Mouse (Mus musculus) lung, adult 2 months (tissue): ENCODE results near the gene Plce1.

Source experiments
- CTCF ChIP-seq: fragments of 200-500 bp; IDR thresholded peaks from 2 replicates; pipeline ENCODE4 v1.5.1; 2011; ENCODE audit warnings: mild to moderate bottlenecking, low read length, control low read depth; ENCODE audit not compliant: insufficient read depth
- POLR2A ChIP-seq: fragments of 200-500 bp; IDR thresholded peaks from 2 replicates; pipeline ENCODE4 v1.6.1; 2011; ENCODE audit warnings: low read depth, mild to moderate bottlenecking, control low read depth, low read length, borderline replicate concordance; ENCODE audit errors: extremely low read depth

DNA sequence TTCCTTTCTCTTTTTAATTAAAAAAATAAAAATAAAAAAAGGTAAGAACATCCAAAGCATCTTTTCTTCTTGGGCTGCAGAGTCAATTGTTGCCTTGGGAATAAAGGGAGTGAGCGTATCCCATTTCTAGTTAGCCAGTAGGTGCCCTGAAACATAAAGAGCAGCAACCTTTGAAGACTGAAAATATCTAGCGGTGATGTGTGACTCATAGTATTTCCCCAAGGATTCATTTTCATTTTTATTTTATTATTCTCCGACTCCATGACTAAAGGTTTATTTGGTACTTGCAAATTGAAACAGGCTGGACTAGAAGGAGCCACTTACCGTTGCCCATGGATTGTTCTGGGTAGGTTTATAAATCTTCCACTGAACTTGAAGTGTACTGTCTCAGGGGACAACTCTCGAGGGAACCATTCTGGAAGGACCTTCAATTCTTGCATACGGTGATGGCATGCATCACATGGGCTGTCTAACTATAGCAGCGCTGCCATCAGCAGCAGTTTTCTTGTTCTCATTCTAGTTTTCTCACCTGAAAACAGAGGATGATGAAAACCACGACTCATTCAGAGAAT lies 68.7 kb downstream of the Plce1 start:
- TF ChIP-seq POLR2A (no peak), CTCF (no peak)
